Mouse (Mus musculus) CH12.LX (cell line): Measurements from ENCODE around the gene Far2. TPM values are rescaled to one million over a fixed set of nuclear protein-coding genes. Genes with fewer than 3 reads are reported as not detected.

ENCODE experiments used
- DNase-seq: peaks from one replicate; pipeline ENCODE4 v3.0.0-alpha.2; 2013; ENCODE audit errors: extremely low read depth
- H3K27ac ChIP-seq: 2 replicates; pipeline ENCODE4 v1.5.1; 2012; ENCODE audit warnings: low read depth, mild to moderate bottlenecking, control low read depth, moderate library complexity; ENCODE audit not compliant: insufficient read depth
- H3K27me3 ChIP-seq: replicated peaks from 2 replicates; pipeline ENCODE3; 2012; ENCODE audit warnings: inconsistent platforms
- H3K36me3 ChIP-seq, 2 experiments: replicated peaks in 1 of 2; 2 replicates each; pipeline versions ENCODE3 to v1.6.1; 2012; ENCODE audit warnings: inconsistent platforms in 1 of 2, low read length in 1 of 2, mild to moderate bottlenecking in 1 of 2, mixed read lengths in 1 of 2, moderate library complexity in 1 of 2; ENCODE audit not compliant: control insufficient read depth in 1 of 2, insufficient read depth in 1 of 2
- H3K4me1 ChIP-seq, 2 experiments: 2 replicates each; pipeline ENCODE4 v1.6.1; 2012; ENCODE audit warnings: inconsistent platforms in 1 of 2, moderate library complexity in 1 of 2; ENCODE audit not compliant: insufficient read depth in 2 of 2, control insufficient read depth in 1 of 2
- H3K4me2 ChIP-seq: 2 replicates; pipeline ENCODE4 v1.6.1; 2012; ENCODE audit warnings: low read depth, mild to moderate bottlenecking, control low read depth; ENCODE audit not compliant: poor library complexity, insufficient read depth, severe bottlenecking
- H3K4me3 ChIP-seq, 3 experiments: fragments of 150-350 bp in 1 of 3; sonication (generic) in 1 of 3; replicated peaks in 1 of 3; 2 replicates each; pipeline versions ENCODE3 to v1.5.1; 2011 to 2012; ENCODE audit warnings: low read depth in 2 of 3, low read length in 2 of 3, mild to moderate bottlenecking in 2 of 3, moderate library complexity in 2 of 3, control low read depth in 1 of 3, improper control_type of control experiment in 1 of 3, inconsistent platforms in 1 of 3, mixed read lengths in 1 of 3; ENCODE audit not compliant: poor library complexity in 1 of 3
- H3K79me2 ChIP-seq: replicated peaks from 2 replicates; pipeline ENCODE4 v1.6.1; 2012; ENCODE audit warnings: mild to moderate bottlenecking, moderate library complexity; ENCODE audit not compliant: control insufficient read depth, poor library complexity, insufficient read depth, severe bottlenecking; ENCODE audit errors: extremely low read depth
- H3K9ac ChIP-seq: 2 replicates; pipeline ENCODE4 v1.6.1; 2012; ENCODE audit warnings: low read depth, mild to moderate bottlenecking, control low read depth, moderate library complexity; ENCODE audit not compliant: insufficient read depth
- H3K9me3 ChIP-seq: replicated peaks from 2 replicates; pipeline ENCODE3; 2012; ENCODE audit warnings: low read length, inconsistent platforms, mixed read lengths
- CTCF ChIP-seq, 2 experiments: IDR thresholded peaks in 1 of 2; conservative IDR thresholded peaks in 1 of 2; 2 replicates each; pipeline ENCODE4 v1.5.1; 2011 to 2012; ENCODE audit warnings: low read depth in 2 of 2, low read length in 2 of 2, improper control_type of control experiment in 1 of 2, inconsistent platforms in 1 of 2, mild to moderate bottlenecking in 1 of 2, moderate library complexity in 1 of 2
- ELF1 ChIP-seq: IDR thresholded peaks from 2 replicates; pipeline ENCODE4 v1.6.1; 2014; ENCODE audit warnings: low read depth, mild to moderate bottlenecking, inconsistent platforms, low read length, improper control_type of control experiment
- HCFC1 ChIP-seq: IDR thresholded peaks from 2 replicates; pipeline ENCODE4 v1.6.1; 2012; ENCODE audit warnings: low read depth, mild to moderate bottlenecking, inconsistent platforms, low read length, improper control_type of control experiment
- JUN ChIP-seq: IDR thresholded peaks from 2 replicates; pipeline ENCODE4 v1.6.1; 2011; ENCODE audit warnings: low read depth, mild to moderate bottlenecking, low read length, improper control_type of control experiment, moderate library complexity; ENCODE audit not compliant: insufficient read depth
- JUND ChIP-seq: conservative IDR thresholded peaks from 2 replicates; pipeline ENCODE4 v1.6.1; 2011; ENCODE audit warnings: low read depth, low read length, improper control_type of control experiment
- MAFK ChIP-seq: IDR thresholded peaks from 2 replicates; pipeline ENCODE4 v1.6.1; 2011; ENCODE audit warnings: low read length, improper control_type of control experiment; ENCODE audit not compliant: insufficient replicate concordance
- MAZ ChIP-seq: IDR thresholded peaks from 2 replicates; pipeline ENCODE4 v1.6.1; 2012; ENCODE audit warnings: low read depth, mild to moderate bottlenecking, inconsistent platforms, low read length, improper control_type of control experiment, moderate library complexity
- RAD21 ChIP-seq: IDR thresholded peaks from 2 replicates; pipeline ENCODE4 v1.6.1; 2011; ENCODE audit warnings: low read depth, mild to moderate bottlenecking, low read length, improper control_type of control experiment, moderate library complexity
- SIN3A ChIP-seq: IDR thresholded peaks from 2 replicates; pipeline ENCODE4 v1.6.1; 2012; ENCODE audit warnings: low read length, improper control_type of control experiment, inconsistent platforms
- SMC3 ChIP-seq: IDR thresholded peaks from 2 replicates; pipeline ENCODE4 v1.6.1; 2011; ENCODE audit warnings: low read depth, low read length, improper control_type of control experiment
- TBP ChIP-seq: conservative IDR thresholded peaks from 2 replicates; pipeline ENCODE4 v1.6.1; 2011; ENCODE audit warnings: low read depth, low read length, improper control_type of control experiment
- ZC3H11A ChIP-seq: IDR thresholded peaks from 2 replicates; pipeline ENCODE4 v1.6.1; 2012; ENCODE audit warnings: low read depth, mild to moderate bottlenecking, inconsistent platforms, low read length, improper control_type of control experiment
- ZNF384 ChIP-seq: IDR thresholded peaks from 2 replicates; pipeline ENCODE4 v1.6.1; 2012; ENCODE audit warnings: low read depth, low read length, improper control_type of control experiment, inconsistent platforms
- dilution Hi-C: fragments of 300-500 bp; cut with MboI; formaldehyde crosslinking; loops from 2 replicates; pipeline ENCODE4 v1.14.3; 2020; ENCODE audit warnings: low sequenced_read_pairs; ENCODE audit not compliant: extremely low pct_unique_long_range_greater_than_20kb, extremely low pct_ligation_motif_present
- in situ Hi-C: fragments of 300-500 bp; cut with MboI; formaldehyde crosslinking; loops from 3 replicates; pipeline ENCODE4 v1.14.3; 2019; ENCODE audit warnings: low sequenced_read_pairs, low pct_ligation_motif_present, low pct_unique_long_range_greater_than_20kb, mixed read lengths
- polyA plus RNA-seq: library from polyadenylated mRNA; unstranded; fragments of >175 nt; gene quantifications from 2 replicates; pipeline ENCODE4 v1.2.1, GENCODE M21; 2012; ENCODE audit warnings: low read depth; ENCODE audit not compliant: insufficient read length
- total RNA-seq, 2 experiments: library from RNA; depleted of rRNA; stranded (reverse); fragments of 300-350 nt in 1 of 2; fragments of >200 nt in 1 of 2; gene quantifications; 2 replicates each; pipeline ENCODE4 v1.2.3; 2012 to 2014

Gene Far2
- total and polyA plus RNA-seq, 3 experiments, result 0.51 to 1.6 TPM; not detected in 1

DNA sequence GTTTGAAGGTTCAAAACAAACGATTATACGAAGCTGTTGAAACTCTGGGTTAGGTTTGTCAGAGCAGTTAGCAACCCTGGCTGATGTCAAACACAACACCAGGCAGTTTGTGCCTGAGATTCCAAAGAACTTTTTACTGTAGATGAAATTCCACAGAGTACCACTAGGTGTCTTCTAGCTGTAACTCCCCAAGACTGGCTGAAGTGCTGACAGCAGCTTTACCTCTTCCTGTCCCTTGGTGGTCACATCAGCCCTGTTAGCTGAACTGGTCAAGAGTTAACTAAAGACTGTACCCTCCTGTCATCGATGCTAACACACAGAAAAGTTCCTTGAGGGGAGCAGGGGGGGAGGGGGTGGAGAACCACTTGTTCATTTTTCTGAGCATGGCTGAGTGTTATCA lies 46.0 kb upstream of the Far2 start:
- no peak overlapping the region for H3K9ac ChIP-seq
- peaks cover 0 to 4% of the 10 kb centered on the region in 2 experiments; a peak in 3 of 4 replicates for H3K4me1 ChIP-seq
- dilution Hi-C loops (no loop called here), in situ Hi-C loops (no loop called here)
- no peaks in the 10 kb centered on the region for H3K27me3 ChIP-seq
- H3K79me2 ChIP-seq, result no peaks in the 10 kb centered on the region
- H3K36me3 ChIP-seq, result no peaks in the 10 kb centered on the region
- DNase-seq, result peak; percentile 49
- H3K4me3 ChIP-seq, result no peak overlapping the region
- TF ChIP-seq HCFC1 (no peak), CTCF (conservative IDR thresholded peaks at IDR 0.05 in 1 of 2, IDR thresholded peaks at IDR 0.05 in 1 of 2; ENCODE audit: low read depth in 2 of 2, low read length in 2 of 2) (peak; percentile 62 to 71), JUND (0 out of 2 replicates have a peak, but pooled peaks have one; percentile 29), TBP (no peak), MAZ (no peak), RAD21 (peak; percentile 44), SIN3A (no peak), JUN (no peak), ZNF384 (no peak), ELF1 (peak; percentile 51), SMC3 (peak; percentile 61), MAFK (peak; percentile 68; the same call in 1 of the 2 replicates)
- TF ChIP-seq, all 38 proteins: peak for 6
- H3K4me2 ChIP-seq, result peak overlapping the region; percentile 22; the same call in 1 of the 2 replicates
- no peaks in the 10 kb centered on the region for H3K9me3 ChIP-seq
- no peak overlapping the region for H3K27ac ChIP-seq

DNA sequence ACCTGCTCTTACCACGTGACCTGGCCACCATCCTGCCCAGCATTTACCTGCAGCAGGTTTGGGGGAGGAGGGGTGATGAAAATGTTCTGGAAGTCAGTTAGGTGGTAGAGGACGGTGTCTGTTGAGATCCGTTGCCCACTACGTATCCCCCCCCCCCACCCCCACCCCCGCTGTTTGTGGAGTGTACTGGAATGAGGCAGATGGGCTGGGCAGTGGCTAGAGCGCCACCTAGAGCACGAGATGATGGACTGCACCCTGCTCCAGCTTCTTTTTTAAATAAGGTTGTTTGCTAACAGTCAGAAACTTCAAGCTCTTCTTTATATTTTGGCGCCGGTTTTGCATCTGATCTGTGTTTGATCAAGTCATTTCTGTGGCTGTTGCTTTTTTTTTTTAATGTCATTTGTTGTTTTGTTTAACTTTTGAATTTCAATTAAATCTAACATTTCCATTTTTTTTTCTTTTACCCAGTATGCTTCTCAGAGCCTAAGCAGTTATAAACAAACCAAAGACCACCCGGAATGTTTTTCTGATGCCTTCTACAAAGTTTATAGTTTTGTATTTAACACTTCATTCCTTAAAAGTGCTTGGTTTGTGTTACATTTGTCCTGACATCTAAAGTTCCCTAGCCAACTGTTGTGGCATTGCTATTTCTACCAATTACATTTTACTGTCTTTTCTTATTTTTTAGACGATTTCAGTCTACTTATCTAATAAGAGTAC lies 40.8 kb upstream of the Far2 start:
- Histone ChIP-seq H3K4me3 (no peak overlapping the region), H3K36me3 (no peaks in the 10 kb centered on the region), H3K4me1 (peaks cover 0 to 4% of the 10 kb centered on the region in 2 experiments; a peak in 3 of 4 replicates), H3K27ac (no peak overlapping the region), H3K9ac (no peak overlapping the region), H3K79me2 (no peaks in the 10 kb centered on the region), H3K27me3 (no peaks in the 10 kb centered on the region), H3K4me2 (no peak overlapping the region), H3K9me3 (no peaks in the 10 kb centered on the region)
- in situ Hi-C loops (no loop called here), dilution Hi-C loops (no loop called here)
- TF ChIP-seq CTCF (conservative IDR thresholded peaks at IDR 0.05 in 1 of 2, IDR thresholded peaks at IDR 0.05 in 1 of 2; ENCODE audit: low read depth in 2 of 2, low read length in 2 of 2) (peak in 1 of 2 experiments; percentile 39; a peak in 2 of 4 replicates), RAD21 (peak; percentile 8), ZC3H11A (no peak)
- no peak for DNase-seq
